Mouse (Mus musculus) cerebellum, adult 2 months (tissue): Measurements from ENCODE around the gene As3mt.

ENCODE experiments used
- CTCF ChIP-seq: fragments of 200-500 bp; IDR thresholded peaks from 2 replicates; pipeline ENCODE4 v1.5.1; 2011; ENCODE audit warnings: low read depth, mild to moderate bottlenecking, control low read depth, low read length, moderate library complexity, borderline replicate concordance; ENCODE audit not compliant: insufficient read depth
- POLR2A ChIP-seq: fragments of 200-500 bp; IDR thresholded peaks from 2 replicates; pipeline ENCODE4 v1.6.1; 2011; ENCODE audit warnings: low read length, control low read depth, borderline replicate concordance; ENCODE audit not compliant: insufficient read depth

DNA sequence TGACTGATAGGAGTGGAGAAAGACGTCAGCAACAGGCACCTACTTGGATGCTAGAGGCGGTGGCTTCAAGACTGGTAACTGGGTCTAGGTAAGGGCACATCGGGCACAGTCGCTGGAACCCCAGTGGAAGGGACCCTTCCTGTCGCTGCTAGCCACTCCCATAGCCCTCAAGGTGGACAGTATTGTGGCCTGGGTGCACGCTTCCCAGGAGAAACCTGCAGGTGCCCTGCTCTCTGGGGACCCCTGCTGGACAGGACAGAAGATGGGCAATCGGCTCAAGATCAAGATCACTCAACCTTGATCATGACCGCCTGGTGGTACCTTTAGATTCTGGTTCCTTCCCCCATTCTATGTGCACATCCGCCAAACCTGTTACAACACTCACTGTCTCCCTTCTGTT, 47.8 kb downstream of the As3mt start:
- TF ChIP-seq POLR2A (no peak), CTCF (peak; percentile 49; the same call in 1 of the 2 replicates)
